Mouse (Mus musculus): Measurements from ENCODE around the gene Olfr938. TPM values are rescaled to one million over a fixed set of nuclear protein-coding genes. Genes with fewer than 3 reads are reported as not detected.

Gene Olfr938
- polyA plus RNA-seq (2015; fragmentation: Nextera tagmentation; extraction: Ambion mirVana), result not detected in 2 replicates

- ATAC-seq (no peak), DNase-seq (ENCODE audit: low spot score) (no peak)
- Histone ChIP-seq H3K27me3 (replicated peaks; ENCODE audit: insufficient read depth, low read length) (no peaks in the 10 kb centered on the region), H3K4me2 (replicated peaks; ENCODE audit: low read depth, low read length) (no peak within 1 kb of the TSS), H3K9ac (replicated peaks; ENCODE audit: low read depth) (no peak within 1 kb of the TSS), H3K27ac (ENCODE audit: low read length) (no peak within 1 kb of the TSS), H3K9me3 (ENCODE audit: low read length) (no peaks in the 10 kb centered on the region), H3K4me1 (ENCODE audit: insufficient read depth, low read depth, low read length) (no peaks in the 10 kb centered on the region), H3K36me3 (ENCODE audit: insufficient read depth, low read length) (no peaks in the 10 kb centered on the region), H3K4me3 (ENCODE audit: low read depth, low read length) (no peak within 1 kb of the TSS)
- WGBS, result 79% methylated on average over 2 of the region's 2 CpGs
- no peak for TF ChIP-seq EP300 (IDR thresholded peaks at IDR 0.05)
Observed at GRCm38 (mm10) chr9:39078787-39079186, at the start of gene Olfr938. TSS of gene Olfr938 (minus strand) at chr9:39078887.

DNA sequence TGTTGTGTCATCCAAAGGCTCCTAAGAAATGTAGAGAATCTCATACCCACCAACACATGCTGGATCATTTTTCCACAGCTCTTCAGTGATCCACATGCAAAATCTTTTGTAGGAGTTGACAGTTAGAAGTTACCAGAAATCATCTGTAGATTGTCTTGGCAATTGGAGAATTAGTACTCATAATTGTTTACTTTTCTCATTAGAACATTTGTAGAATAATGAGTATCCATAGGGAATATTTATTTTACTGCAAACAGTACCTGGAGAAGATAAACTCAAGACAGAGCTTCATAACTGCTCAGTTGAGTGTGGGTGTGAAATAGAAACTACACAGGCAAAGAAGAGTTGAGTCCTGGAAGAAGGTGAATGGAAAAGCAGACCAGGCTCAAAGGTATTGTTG, 49.1 kb upstream of the Olfr938 start, which contains the start of gene Olfr27:
TSS of gene Olfr27 (plus strand) at position 301 of the 400 bp plus-strand sequence.
- H3K4me3 ChIP-seq (ENCODE audit: low read depth, low read length), result no peak within 1 kb of the TSS
- no peak for TF ChIP-seq EP300 (IDR thresholded peaks at IDR 0.05)
- TF ChIP-seq CTCF (IDR thresholded peaks at IDR 0.05), result no peak
- H3K4me1 ChIP-seq (ENCODE audit: insufficient read depth, low read depth, low read length), result no peaks in the 10 kb centered on the region
- no peak within 1 kb of the TSS for H3K27ac ChIP-seq (ENCODE audit: low read length)
- no peak within 1 kb of the TSS for H3K9ac ChIP-seq (replicated peaks; ENCODE audit: low read depth)
- H3K36me3 ChIP-seq (ENCODE audit: insufficient read depth, low read length), result no peaks in the 10 kb centered on the region
- no peaks in the 10 kb centered on the region for H3K9me3 ChIP-seq (ENCODE audit: low read length)
- H3K27me3 ChIP-seq (replicated peaks; ENCODE audit: insufficient read depth, low read length), result no peaks in the 10 kb centered on the region
- no peak for DNase-seq (ENCODE audit: low spot score)
- no peak for ATAC-seq
- no peak within 1 kb of the TSS for H3K4me2 ChIP-seq (replicated peaks; ENCODE audit: low read depth, low read length)

GRCm38 (mm10) chr9:39127326-39127725, 48.6 kb upstream of the Olfr938 start:
- no peak overlapping the region for H3K4me2 ChIP-seq (replicated peaks; ENCODE audit: low read depth, low read length)
- 78% methylated on average over 1 of the region's 1 CpGs for WGBS

DNA sequence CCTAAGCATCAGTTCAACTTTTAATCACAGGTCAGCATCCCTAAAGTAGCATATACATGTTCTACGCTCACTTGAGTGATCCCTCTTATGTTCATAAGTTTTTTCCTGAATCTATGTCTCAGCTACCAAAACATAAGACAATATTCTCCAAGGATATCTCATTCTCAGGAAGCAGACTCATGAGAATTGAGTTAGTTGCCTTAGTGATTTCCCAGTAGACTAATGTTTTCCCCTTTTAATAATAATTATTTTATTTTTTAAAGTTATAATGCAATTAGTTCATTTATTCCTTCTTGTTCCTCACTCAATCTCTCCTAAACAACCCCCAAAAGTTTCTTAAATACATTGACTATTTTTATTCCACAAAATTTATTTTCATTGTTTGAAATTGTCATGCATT, 13.8 kb downstream of the Olfr938 start, which contains the start of gene Olfr937:
TSS of gene Olfr937 (minus strand) at position 101 of the 400 bp plus-strand sequence.
- no peak within 1 kb of the TSS for H3K4me3 ChIP-seq (ENCODE audit: low read depth, low read length)
- no peak within 1 kb of the TSS for H3K27ac ChIP-seq (ENCODE audit: low read length)
- no peak for ATAC-seq
- H3K4me1 ChIP-seq (ENCODE audit: insufficient read depth, low read depth, low read length), result no peaks in the 10 kb centered on the region
- H3K9me3 ChIP-seq (ENCODE audit: low read length), result no peaks in the 10 kb centered on the region
- 71% methylated on average over 1 of the region's 1 CpGs for WGBS
- TF ChIP-seq CTCF (IDR thresholded peaks at IDR 0.05), result no peak
- H3K27me3 ChIP-seq (replicated peaks; ENCODE audit: insufficient read depth, low read length), result no peaks in the 10 kb centered on the region
- no peak within 1 kb of the TSS for H3K9ac ChIP-seq (replicated peaks; ENCODE audit: low read depth)
- H3K4me2 ChIP-seq (replicated peaks; ENCODE audit: low read depth, low read length), result no peak within 1 kb of the TSS
- no peak for DNase-seq (ENCODE audit: low spot score)
- H3K36me3 ChIP-seq (ENCODE audit: insufficient read depth, low read length), result no peaks in the 10 kb centered on the region

More at GRCm38 (mm10) chr9:39127326-39127725, 48.6 kb upstream of the Olfr938 start:
- Histone ChIP-seq H3K9me3 (ENCODE audit: low read length) (no peaks in the 10 kb centered on the region), H3K4me1 (ENCODE audit: insufficient read depth, low read depth, low read length) (no peaks in the 10 kb centered on the region), H3K27ac (ENCODE audit: low read length) (no peak overlapping the region), H3K36me3 (ENCODE audit: insufficient read depth, low read length) (no peaks in the 10 kb centered on the region), H3K4me3 (ENCODE audit: low read depth, low read length) (no peak overlapping the region), H3K27me3 (replicated peaks; ENCODE audit: insufficient read depth, low read length) (no peaks in the 10 kb centered on the region), H3K9ac (replicated peaks; ENCODE audit: low read depth) (no peak overlapping the region)
- ATAC-seq, result no peak
- TF ChIP-seq CTCF (IDR thresholded peaks at IDR 0.05) (no peak), EP300 (IDR thresholded peaks at IDR 0.05) (no peak)
- no peak for DNase-seq (ENCODE audit: low spot score)

Small RNA genes lying within 50 kb of the gene (microRNA-seq; reads per million reads assigned to microRNA genes)
- gene Gm25032, result not detected
- not detected for gene Gm25529

Other genes starting within 250 kb of the Olfr938 start
- not detected in 2 replicates for gene Olfr924, start 234.4 kb downstream of the Olfr938 start, polyA plus RNA-seq (2015; fragmentation: Nextera tagmentation; extraction: Ambion mirVana)
- not detected in 2 replicates for gene Olfr26, start 223.8 kb downstream of the Olfr938 start, polyA plus RNA-seq (2015; fragmentation: Nextera tagmentation; extraction: Ambion mirVana)
- gene Olfr926, start 201.8 kb downstream of the Olfr938 start, polyA plus RNA-seq (2015; fragmentation: Nextera tagmentation; extraction: Ambion mirVana), result not detected in 2 replicates
- gene Olfr930, start 149.1 kb downstream of the Olfr938 start, polyA plus RNA-seq (2015; fragmentation: Nextera tagmentation; extraction: Ambion mirVana), result not detected in 2 replicates
- not detected in 2 replicates for gene Olfr933, start 106.6 kb downstream of the Olfr938 start, polyA plus RNA-seq (2015; fragmentation: Nextera tagmentation; extraction: Ambion mirVana)
- not detected in 2 replicates for gene Olfr934, start 90.6 kb downstream of the Olfr938 start, polyA plus RNA-seq (2015; fragmentation: Nextera tagmentation; extraction: Ambion mirVana)
- not detected in 2 replicates for gene Olfr935, start 79.2 kb downstream of the Olfr938 start, polyA plus RNA-seq (2015; fragmentation: Nextera tagmentation; extraction: Ambion mirVana)
- not detected in 2 replicates for gene Olfr146, start 55.5 kb downstream of the Olfr938 start, polyA plus RNA-seq (2015; fragmentation: Nextera tagmentation; extraction: Ambion mirVana)
- not detected in 2 replicates for gene Olfr937, start 13.9 kb downstream of the Olfr938 start, polyA plus RNA-seq (2015; fragmentation: Nextera tagmentation; extraction: Ambion mirVana)
- not detected in 2 replicates for gene Olfr27, start 49.2 kb upstream of the Olfr938 start, polyA plus RNA-seq (2015; fragmentation: Nextera tagmentation; extraction: Ambion mirVana)
- not detected in 2 replicates for gene Olfr943, start 87.4 kb upstream of the Olfr938 start, polyA plus RNA-seq (2015; fragmentation: Nextera tagmentation; extraction: Ambion mirVana)
- not detected in 2 replicates for gene Olfr944, start 123.0 kb upstream of the Olfr938 start, polyA plus RNA-seq (2015; fragmentation: Nextera tagmentation; extraction: Ambion mirVana)
- gene Olfr1537, start 171.1 kb upstream of the Olfr938 start, polyA plus RNA-seq (2015; fragmentation: Nextera tagmentation; extraction: Ambion mirVana), result not detected in 2 replicates
- gene Olfr945, start 197.9 kb upstream of the Olfr938 start, polyA plus RNA-seq (2015; fragmentation: Nextera tagmentation; extraction: Ambion mirVana), result not detected in 2 replicates
- not detected in 2 replicates for gene Olfr948, start 247.2 kb upstream of the Olfr938 start, polyA plus RNA-seq (2015; fragmentation: Nextera tagmentation; extraction: Ambion mirVana)